Mouse (Mus musculus) embryonic fibroblast, embryonic 13.5 days (primary cell): ENCODE measurements at regions not wholly inside any gene's neighbourhood (a gene's known extent, or its start where the extent isn't known, plus 50 kb on each side); places are given as distances from the start of the nearest gene placed in this dataset.

Experiments used
- H3K27ac ChIP-seq: 2 replicates; pipeline ENCODE4 v1.5.1; 2012; ENCODE audit warnings: low read length, control low read depth, inconsistent platforms; ENCODE audit not compliant: insufficient read depth
- H3K4me1 ChIP-seq: 2 replicates; pipeline ENCODE4 v1.6.1; 2011; ENCODE audit warnings: low read length; ENCODE audit not compliant: control insufficient read depth, insufficient read depth
- H3K4me3 ChIP-seq: 2 replicates; pipeline ENCODE4 v1.5.1; 2011; ENCODE audit warnings: mild to moderate bottlenecking, control low read depth, low read length; ENCODE audit not compliant: insufficient read depth
- CTCF ChIP-seq: IDR thresholded peaks from 2 replicates; pipeline ENCODE4 v1.5.1; 2011; ENCODE audit warnings: mild to moderate bottlenecking, control low read depth, low read length, moderate library complexity, borderline replicate concordance; ENCODE audit not compliant: insufficient read depth
- POLR2A ChIP-seq: IDR thresholded peaks from 2 replicates; pipeline ENCODE4 v1.6.1; 2011; ENCODE audit warnings: low read depth, mild to moderate bottlenecking, control low read depth, low read length, moderate library complexity

- H3K4me1 ChIP-seq, result no peaks in the 10 kb centered on the region
- no peak for TF ChIP-seq CTCF
- TF ChIP-seq POLR2A, result no peak
- H3K4me3 ChIP-seq, result no peak overlapping the region
- H3K27ac ChIP-seq, result no peak overlapping the region
Observed at GRCm38 (mm10) chr14:103911280-103911679, 67.1 kb upstream of the Ednrb start.

- Histone ChIP-seq H3K4me3 (no peak overlapping the region), H3K27ac (no peak overlapping the region), H3K4me1 (no peaks in the 10 kb centered on the region)
- no peak for TF ChIP-seq CTCF
- TF ChIP-seq POLR2A, result no peak
Observed at GRCm38 (mm10) chr14:103906417-103907070, 62.3 kb upstream of the Ednrb start.

GRCm38 (mm10) chr14:103900817-103901216 lies 56.6 kb upstream of the Ednrb start:
- no peak overlapping the region for H3K4me3 ChIP-seq
- 0 out of 2 replicates have a peak, but pooled peaks cover 3% of the 10 kb centered on the region for H3K4me1 ChIP-seq
- H3K27ac ChIP-seq, result no peak overlapping the region
- TF ChIP-seq POLR2A, result no peak
- no peak for TF ChIP-seq CTCF

- Histone ChIP-seq H3K27ac (no peak overlapping the region), H3K4me1 (0 out of 2 replicates have a peak, but pooled peaks cover 3% of the 10 kb centered on the region), H3K4me3 (no peak overlapping the region)
- TF ChIP-seq CTCF, result no peak
- TF ChIP-seq POLR2A, result no peak
Observed at GRCm38 (mm10) chr14:103899111-103899814, 55.1 kb upstream of the Ednrb start.

GRCm38 (mm10) chr14:103898689-103899088 lies 54.5 kb upstream of the Ednrb start:
- Histone ChIP-seq H3K27ac (no peak overlapping the region), H3K4me3 (no peak overlapping the region), H3K4me1 (0 out of 2 replicates have a peak, but pooled peaks cover 3% of the 10 kb centered on the region)
- no peak for TF ChIP-seq POLR2A
- TF ChIP-seq CTCF, result no peak

- Histone ChIP-seq H3K4me1 (0 out of 2 replicates have a peak, but pooled peaks cover 3% of the 10 kb centered on the region), H3K27ac (no peak overlapping the region), H3K4me3 (no peak overlapping the region)
- TF ChIP-seq POLR2A (no peak), CTCF (no peak)
Observed at GRCm38 (mm10) chr14:103895261-103895660, 51.1 kb upstream of the Ednrb start.
